In the genomic region with DNA sequence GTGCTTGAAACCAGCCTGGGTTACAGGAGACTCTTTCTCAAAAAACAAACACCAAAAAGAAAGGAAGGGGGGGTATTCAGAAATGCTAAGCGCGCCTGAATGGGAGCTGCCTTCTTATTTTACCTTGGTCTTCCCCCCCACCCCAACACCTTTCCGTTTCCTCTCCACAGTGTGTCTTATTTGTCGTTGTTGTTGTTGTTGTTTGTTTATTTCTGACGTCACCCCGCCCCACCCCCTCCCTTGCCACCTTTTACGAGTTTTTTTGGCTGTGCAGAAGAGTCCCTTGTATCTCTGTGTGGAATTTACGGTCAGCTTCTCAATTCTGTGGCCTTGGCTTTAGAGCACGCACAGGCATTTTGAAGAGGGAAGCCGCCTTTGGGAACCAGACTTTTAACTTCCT, we compare ENCODE assay signal across 10 mouse cellular contexts. TPM values are rescaled to one million over a fixed set of nuclear protein-coding genes. Genes with fewer than 3 reads are reported as not detected.
DNase-seq lines count a peak whose midpoint lies in the region; ATAC-seq and TF ChIP-seq lines count a peak whose summit lies in the region.
"Had no signal": no experiment of that assay in that cellular context is flagged by ENCODE, and none has a peak within 500 bp of the region (broad histone marks: within the 10 kb centered on the region; RNA-seq: fewer than 3 reads in every experiment).

No protein-coding gene starts in this region.

- H3K4me2 ChIP-seq in embryonic facial prominence, embryonic 12.5 days (replicated peaks), result peak overlapping the region; percentile 95
- peak overlapping the region; percentile 85 for H3K4me2 ChIP-seq in intestine, postnatal 0 days (replicated peaks; ENCODE audit: low read depth)
- peak overlapping the region; percentile 93 for H3K4me2 ChIP-seq in neural tube, embryonic 15.5 days

- 50% methylated on average over 10 of the region's 10 CpGs for WGBS in lung, adult 2 months
- WGBS in embryonic facial prominence, embryonic 12.5 days, result 69% methylated on average over 10 of the region's 10 CpGs
- 72% methylated on average over 10 of the region's 10 CpGs for WGBS in intestine, postnatal 0 days
- 71% methylated on average over 10 of the region's 10 CpGs for WGBS in neural tube, embryonic 15.5 days

- no peak for ATAC-seq in embryonic facial prominence, embryonic 12.5 days (ENCODE audit: insufficient number of reproducible peaks, insufficient read depth, low FRiP score, low TSS enrichment)
- ATAC-seq in intestine, postnatal 0 days, result no peak
- no peak for ATAC-seq in neural tube, embryonic 15.5 days (ENCODE audit: low FRiP score)

- no peak for TF ChIP-seq CTCF in lung, adult 2 months (IDR thresholded peaks at IDR 0.05; ENCODE audit: insufficient read depth, low read length)
- no peak for TF ChIP-seq CTCF in intestine, postnatal 0 days (IDR thresholded peaks at IDR 0.05; ENCODE audit: low read depth)

- no peak overlapping the region for H3K9ac ChIP-seq in embryonic facial prominence, embryonic 12.5 days
- no peak overlapping the region for H3K9ac ChIP-seq in intestine, postnatal 0 days (ENCODE audit: low read depth, low read length)
- 0 out of 2 replicates have a peak overlapping the region, but pooled peaks have one; percentile 65 for H3K9ac ChIP-seq in neural tube, embryonic 15.5 days (replicated peaks)

- no peak overlapping the region for H3K27ac ChIP-seq in embryonic facial prominence, embryonic 12.5 days
- no peak overlapping the region for H3K27ac ChIP-seq in intestine, postnatal 0 days (ENCODE audit: low read depth, low read length)
- no peak overlapping the region for H3K27ac ChIP-seq in neural tube, embryonic 15.5 days (replicated peaks)

- H3K4me3 ChIP-seq in lung, adult 2 months (replicated peaks; ENCODE audit: extremely low read depth, low read depth, low read length), result peak overlapping the region; percentile 80
- H3K4me3 ChIP-seq in embryonic facial prominence, embryonic 12.5 days, result peak overlapping the region; percentile 49
- H3K4me3 ChIP-seq in intestine, postnatal 0 days (ENCODE audit: low read depth, low read length), result peak overlapping the region; percentile 34; the same call in 1 of the 2 replicates
- H3K4me3 ChIP-seq in neural tube, embryonic 15.5 days (replicated peaks), result peak overlapping the region; percentile 51

- no peaks in the 10 kb centered on the region for H3K9me3 ChIP-seq in embryonic facial prominence, embryonic 12.5 days
- no peaks in the 10 kb centered on the region for H3K9me3 ChIP-seq in intestine, postnatal 0 days (ENCODE audit: control insufficient read depth)
- H3K9me3 ChIP-seq in neural tube, embryonic 15.5 days (replicated peaks), result no peaks in the 10 kb centered on the region

- no peaks in the 10 kb centered on the region for H3K27me3 ChIP-seq in embryonic facial prominence, embryonic 12.5 days
- H3K27me3 ChIP-seq in intestine, postnatal 0 days (replicated peaks; ENCODE audit: control insufficient read depth, insufficient read depth, low read length), result no peaks in the 10 kb centered on the region
- H3K27me3 ChIP-seq in neural tube, embryonic 15.5 days (replicated peaks), result no peaks in the 10 kb centered on the region

- H3K36me3 ChIP-seq in embryonic facial prominence, embryonic 12.5 days, result no peaks in the 10 kb centered on the region
- H3K36me3 ChIP-seq in intestine, postnatal 0 days (ENCODE audit: control insufficient read depth, insufficient read depth), result no peaks in the 10 kb centered on the region
- no peaks in the 10 kb centered on the region for H3K36me3 ChIP-seq in neural tube, embryonic 15.5 days

- DNase-seq in lung, adult 2 months, result no peak
- no peak for DNase-seq in lung, adult 18-20 months
- no peak for DNase-seq in cerebellum, postnatal 4 days (ENCODE audit: low spot score in 2 of 2)
- DNase-seq in right cerebral cortex, postnatal 4 days, result no peak
- DNase-seq: kidney, adult 8-10 months had no signal

- H3K4me1 ChIP-seq in lung, adult 2 months (ENCODE audit: control insufficient read depth, insufficient read depth, low read length), result peaks cover 19% of the 10 kb centered on the region
- peaks cover 20% of the 10 kb centered on the region; the same call in 1 of the 2 replicates for H3K4me1 ChIP-seq in embryonic facial prominence, embryonic 12.5 days
- H3K4me1 ChIP-seq in intestine, postnatal 0 days (replicated peaks; ENCODE audit: control insufficient read depth, insufficient read depth, low read length), result no peaks in the 10 kb centered on the region
- peaks cover 28% of the 10 kb centered on the region for H3K4me1 ChIP-seq in neural tube, embryonic 15.5 days

- no peak for TF ChIP-seq POLR2A in lung, adult 2 months (IDR thresholded peaks at IDR 0.05; ENCODE audit: borderline replicate concordance, extremely low read depth, low read depth, low read length)

RNA-seq across cellular contexts. Expression of a gene that starts 1.1 kb away (rescaled TPM):
- polyA plus RNA-seq in lung, adult 2 months (2012; rRNA removed), result 16.7 and 29.8 TPM in 2 replicates
- polyA plus RNA-seq in embryonic facial prominence, embryonic 12.5 days (2016; fragmentation: Nextera tagmentation; extraction: Ambion mirVana), result 6.8 and 8.9 TPM in 2 replicates
- polyA plus RNA-seq in intestine, postnatal 0 days (2015; fragmentation: Nextera tagmentation; extraction: Ambion mirVana), result 5.7 and 5.8 TPM in 2 replicates
- polyA plus RNA-seq in neural tube, embryonic 15.5 days (2015; fragmentation: Nextera tagmentation; extraction: Ambion mirVana), result 3.3 and 11.8 TPM in 2 replicates

RNA-seq across cellular contexts. Expression of a gene that starts 5.5 kb away (rescaled TPM):
- polyA plus RNA-seq in lung, adult 2 months (2012; rRNA removed), result 8.4 and 12.1 TPM in 2 replicates
- polyA plus RNA-seq in embryonic facial prominence, embryonic 12.5 days (2016; fragmentation: Nextera tagmentation; extraction: Ambion mirVana), result 13.5 and 14.7 TPM in 2 replicates
- polyA plus RNA-seq in intestine, postnatal 0 days (2015; fragmentation: Nextera tagmentation; extraction: Ambion mirVana), result 4.7 and 5.9 TPM in 2 replicates
- polyA plus RNA-seq in neural tube, embryonic 15.5 days (2015; fragmentation: Nextera tagmentation; extraction: Ambion mirVana), result 12.7 and 14.7 TPM in 2 replicates

RNA-seq across cellular contexts. Expression of a gene that starts 55.9 kb away (rescaled TPM):
- polyA plus RNA-seq in lung, adult 2 months (2012; rRNA removed), result 0.25 and 0.31 TPM in 2 replicates
- polyA plus RNA-seq in embryonic facial prominence, embryonic 12.5 days (2016; fragmentation: Nextera tagmentation; extraction: Ambion mirVana), result 0.20 TPM in 1 of 2 replicates, not detected in the other
- polyA plus RNA-seq in intestine, postnatal 0 days (2015; fragmentation: Nextera tagmentation; extraction: Ambion mirVana), result 0.16 TPM in 1 of 2 replicates, not detected in the other
- 0.17 and 0.20 TPM in 2 replicates for polyA plus RNA-seq in neural tube, embryonic 15.5 days (2015; fragmentation: Nextera tagmentation; extraction: Ambion mirVana)
- polyA plus RNA-seq: embryonic facial prominence, embryonic 11.5 days had no signal

RNA-seq across cellular contexts. Expression of a gene that starts 56.6 kb away (rescaled TPM):
- not detected in 2 replicates for polyA plus RNA-seq in lung, adult 2 months (2012; rRNA removed)
- not detected in 2 replicates for polyA plus RNA-seq in embryonic facial prominence, embryonic 12.5 days (2016; fragmentation: Nextera tagmentation; extraction: Ambion mirVana)
- not detected in 2 replicates for polyA plus RNA-seq in intestine, postnatal 0 days (2015; fragmentation: Nextera tagmentation; extraction: Ambion mirVana)
- polyA plus RNA-seq in neural tube, embryonic 15.5 days (2015; fragmentation: Nextera tagmentation; extraction: Ambion mirVana), result 0.43 TPM in 1 of 2 replicates, not detected in the other
- polyA plus RNA-seq: adrenal gland, adult 2 months had no signal
